Mouse (Mus musculus) liver, adult 2 months (tissue): Measurements from ENCODE around the gene Dock11. TPM values are rescaled to one million over a fixed set of nuclear protein-coding genes. Genes with fewer than 3 reads are reported as not detected.

ENCODE experiments used
- DNase-seq: peaks from one replicate; pipeline ENCODE4 v3.0.0-alpha.2; 2011; ENCODE audit warnings: low read depth, low spot score; ENCODE audit errors: extremely low read depth
- H3K27ac ChIP-seq: fragments of 200-500 bp; replicated peaks from 2 replicates; pipeline ENCODE4 v1.5.1; 2012; ENCODE audit warnings: low read depth, mild to moderate bottlenecking, control low read depth, inconsistent platforms, low read length; ENCODE audit not compliant: insufficient read depth
- H3K27me3 ChIP-seq: fragments of 200-500 bp; 2 replicates; pipeline ENCODE4 v1.6.1; 2012; ENCODE audit warnings: mild to moderate bottlenecking, moderate library complexity, low read length, inconsistent platforms; ENCODE audit not compliant: control insufficient read depth, insufficient read depth
- H3K36me3 ChIP-seq: fragments of 200-500 bp; 2 replicates; pipeline ENCODE4 v1.6.1; 2012; ENCODE audit warnings: low read length, inconsistent platforms; ENCODE audit not compliant: control insufficient read depth, insufficient read depth
- H3K4me1 ChIP-seq: fragments of 200-500 bp; 2 replicates; pipeline ENCODE4 v1.6.1; 2011; ENCODE audit warnings: low read length; ENCODE audit not compliant: control insufficient read depth, insufficient read depth
- H3K4me3 ChIP-seq: fragments of 200-500 bp; 2 replicates; pipeline ENCODE4 v1.5.1; 2011; ENCODE audit warnings: low read depth, mild to moderate bottlenecking, control low read depth, low read length, moderate library complexity; ENCODE audit not compliant: insufficient read depth
- H3K79me2 ChIP-seq: fragments of 200-500 bp; 2 replicates; pipeline ENCODE4 v1.6.1; 2012; ENCODE audit warnings: inconsistent platforms, mild to moderate bottlenecking, low read length, moderate library complexity; ENCODE audit not compliant: control insufficient read depth, insufficient read depth
- H3K9ac ChIP-seq: fragments of 200-500 bp; 2 replicates; pipeline ENCODE4 v1.6.1; 2012; ENCODE audit warnings: low read depth, mild to moderate bottlenecking, control low read depth, inconsistent platforms, low read length
- CTCF ChIP-seq: fragments of 200-500 bp; IDR thresholded peaks from 2 replicates; pipeline ENCODE4 v1.5.1; 2011; ENCODE audit warnings: low read depth, low read length, control low read depth
- POLR2A ChIP-seq: fragments of 200-500 bp; IDR thresholded peaks from 2 replicates; pipeline ENCODE4 v1.6.1; 2011; ENCODE audit warnings: low read length, control low read depth; ENCODE audit not compliant: insufficient read depth; ENCODE audit errors: extremely low read depth
- WGBS: fragments of 180-500 bp; shearing (Covaris S2); methylation state at CpG from one replicate; pipeline ENCODE4 v1.1.7; 2018; 5-methylcytosine and 5-hydroxymethylcytosine counted together
- polyA plus RNA-seq: library from polyadenylated mRNA; depleted of rRNA; stranded (reverse); fragments of >200 nt; gene quantifications from 2 replicates; pipeline ENCODE4 v1.2.3, GENCODE M21; 2012; rRNA removed
- total RNA-seq: library from RNA; depleted of rRNA; stranded (reverse); fragments of >200 nt; gene quantifications from 2 replicates; pipeline ENCODE4 v1.2.3, GENCODE M21; 2014; rRNA removed

Gene Dock11
- total RNA-seq: 1.8 and 1.9 TPM in 2 replicates
- polyA plus RNA-seq: 0.06 and 0.18 TPM in 2 replicates

GRCm38 (mm10) chrX:35888087-35888895, at the start of gene Dock11:
Dock11 (plus strand) TSS chrX:35888832.
- peak within 1 kb of the TSS; percentile 51 for H3K9ac ChIP-seq
- DNase-seq: no peak
- 5% methylated on average over 26 of the region's 38 CpGs for WGBS
- no peaks in the 10 kb centered on the region for H3K27me3 ChIP-seq
- H3K27ac ChIP-seq: no peak within 1 kb of the TSS
- peak within 1 kb of the TSS; percentile 58 for H3K4me3 ChIP-seq
- H3K79me2 ChIP-seq: no peaks in the 10 kb centered on the region
- TF ChIP-seq CTCF (no peak), POLR2A (no peak)
- H3K36me3 ChIP-seq: no peaks in the 10 kb centered on the region
- H3K4me1 ChIP-seq: no peaks in the 10 kb centered on the region

- Histone ChIP-seq H3K9ac (no peak overlapping the region), H3K36me3 (no peaks in the 10 kb centered on the region), H3K4me1 (no peaks in the 10 kb centered on the region), H3K27me3 (no peaks in the 10 kb centered on the region), H3K4me3 (no peak overlapping the region), H3K27ac (no peak overlapping the region), H3K79me2 (no peaks in the 10 kb centered on the region)
- 53% methylated on average over 1 of the region's 1 CpGs for WGBS
- no peak for DNase-seq
- TF ChIP-seq POLR2A (no peak), CTCF (peak; percentile 31)
Measured at GRCm38 (mm10) chrX:35879703-35880102, 8.9 kb upstream of the Dock11 start.

- DNase-seq: no peak
- H3K9ac ChIP-seq: peak overlapping the region; percentile 51
- no peak overlapping the region for H3K27ac ChIP-seq
- no peak for TF ChIP-seq POLR2A
- TF ChIP-seq CTCF: no peak
- no peaks in the 10 kb centered on the region for H3K79me2 ChIP-seq
- H3K4me1 ChIP-seq: no peaks in the 10 kb centered on the region
- H3K36me3 ChIP-seq: no peaks in the 10 kb centered on the region
- H3K4me3 ChIP-seq: peak overlapping the region; percentile 58
- no peaks in the 10 kb centered on the region for H3K27me3 ChIP-seq
- 1% methylated on average over 39 of the region's 58 CpGs for WGBS
Measured at GRCm38 (mm10) chrX:35888945-35889799, 540 bp downstream of the Dock11 start.

- H3K4me3 ChIP-seq: peak overlapping the region; percentile 23; the same call in 1 of the 2 replicates
- TF ChIP-seq CTCF (no peak), POLR2A (no peak)
- H3K36me3 ChIP-seq: no peaks in the 10 kb centered on the region
- no peaks in the 10 kb centered on the region for H3K4me1 ChIP-seq
- DNase-seq: no peak
- H3K27me3 ChIP-seq: no peaks in the 10 kb centered on the region
- 1% methylated on average over 8 of the region's 8 CpGs for WGBS
- no peak overlapping the region for H3K9ac ChIP-seq
- H3K27ac ChIP-seq: no peak overlapping the region
- H3K79me2 ChIP-seq: no peaks in the 10 kb centered on the region
Measured at GRCm38 (mm10) chrX:35889800-35890106, 1.1 kb downstream of the Dock11 start.

- Histone ChIP-seq H3K9ac (no peak overlapping the region), H3K27ac (no peak overlapping the region), H3K27me3 (no peaks in the 10 kb centered on the region), H3K4me3 (no peak overlapping the region), H3K36me3 (no peaks in the 10 kb centered on the region), H3K4me1 (no peaks in the 10 kb centered on the region), H3K79me2 (no peaks in the 10 kb centered on the region)
- DNase-seq: no peak
- 79% methylated on average over 5 of the region's 5 CpGs for WGBS
- TF ChIP-seq POLR2A: no peak
- no peak for TF ChIP-seq CTCF
Measured at GRCm38 (mm10) chrX:35891534-35892125, 3.0 kb downstream of the Dock11 start.

- H3K79me2 ChIP-seq: no peaks in the 10 kb centered on the region
- WGBS: 73% methylated on average over 5 of the region's 5 CpGs
Measured at GRCm38 (mm10) chrX:35892377-35892776, 3.7 kb downstream of the Dock11 start.

More at GRCm38 (mm10) chrX:35892377-35892776, 3.7 kb downstream of the Dock11 start:
- Histone ChIP-seq H3K36me3 (no peaks in the 10 kb centered on the region), H3K27me3 (no peaks in the 10 kb centered on the region), H3K9ac (no peak overlapping the region), H3K27ac (no peak overlapping the region), H3K4me1 (no peaks in the 10 kb centered on the region), H3K4me3 (no peak overlapping the region)
- DNase-seq: no peak
- no peak for TF ChIP-seq POLR2A
- TF ChIP-seq CTCF: no peak
